Mouse (Mus musculus) urinary bladder, postnatal 14 days (tissue): Measurements from ENCODE around the gene Dpf3.

Source experiments
- DNase-seq: peaks from one replicate; pipeline ENCODE4 v3.0.0; 2021; ENCODE audit warnings: low spot score

Dpf3 gene

DNA sequence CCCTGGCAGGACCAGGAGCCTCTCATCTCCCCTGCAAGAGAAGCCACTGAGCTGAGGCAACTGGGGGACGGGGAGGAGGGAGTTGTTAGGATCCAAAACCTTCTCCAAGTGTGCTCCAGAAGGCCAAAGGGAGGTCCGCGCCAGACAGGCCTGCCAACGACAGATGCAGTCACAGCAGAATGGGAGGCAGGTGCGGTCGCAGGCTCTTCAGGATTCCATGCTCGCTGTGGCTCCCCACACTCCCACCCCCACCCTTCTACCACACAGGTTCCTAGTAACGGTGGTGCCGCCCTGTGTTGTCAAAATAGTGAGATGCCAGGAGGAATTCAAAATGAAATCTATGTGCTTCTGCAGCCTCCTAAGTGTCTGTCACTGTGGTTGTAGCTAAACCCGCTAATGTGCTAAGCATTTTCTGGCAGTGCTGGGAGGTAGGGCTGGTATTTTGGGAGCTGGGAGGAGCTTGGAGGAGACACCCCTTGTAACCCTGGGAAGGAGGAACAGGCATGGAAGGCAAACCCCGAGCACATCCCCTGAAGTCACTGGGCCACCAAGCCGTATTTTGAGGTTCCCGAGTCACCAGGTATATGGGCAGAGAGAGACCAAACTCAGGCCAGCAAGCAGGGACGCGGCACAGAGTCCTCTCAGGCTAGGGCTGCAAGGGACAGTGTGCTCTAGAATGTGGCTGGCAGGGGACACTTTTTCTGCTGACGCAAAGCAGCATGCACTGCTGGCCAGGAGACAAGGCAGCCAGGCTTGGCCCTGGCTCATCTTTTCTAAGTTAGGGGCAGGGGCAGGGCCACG, 75.6 kb downstream of the Dpf3 start:
- no peak for DNase-seq

DNA sequence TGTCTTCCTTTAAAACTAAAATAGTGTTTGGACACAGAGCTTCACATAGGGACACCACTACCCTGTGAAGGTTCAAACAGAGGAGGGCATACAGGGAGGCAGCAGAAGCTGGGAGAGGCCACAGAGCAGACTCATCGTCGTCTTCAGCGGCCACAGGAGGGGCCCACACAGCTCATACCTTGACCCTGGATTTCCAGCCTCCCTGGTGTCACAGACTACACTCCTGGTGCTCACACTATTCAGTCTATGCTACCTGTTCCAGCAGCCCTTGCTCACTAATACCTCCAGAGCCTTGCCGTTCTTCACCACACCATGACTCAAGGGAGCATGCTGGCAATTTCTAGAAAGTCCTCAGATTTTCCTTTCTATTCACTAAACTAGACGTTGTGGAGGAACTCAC, 76.5 kb downstream of the Dpf3 start:
- no peak for DNase-seq

DNA sequence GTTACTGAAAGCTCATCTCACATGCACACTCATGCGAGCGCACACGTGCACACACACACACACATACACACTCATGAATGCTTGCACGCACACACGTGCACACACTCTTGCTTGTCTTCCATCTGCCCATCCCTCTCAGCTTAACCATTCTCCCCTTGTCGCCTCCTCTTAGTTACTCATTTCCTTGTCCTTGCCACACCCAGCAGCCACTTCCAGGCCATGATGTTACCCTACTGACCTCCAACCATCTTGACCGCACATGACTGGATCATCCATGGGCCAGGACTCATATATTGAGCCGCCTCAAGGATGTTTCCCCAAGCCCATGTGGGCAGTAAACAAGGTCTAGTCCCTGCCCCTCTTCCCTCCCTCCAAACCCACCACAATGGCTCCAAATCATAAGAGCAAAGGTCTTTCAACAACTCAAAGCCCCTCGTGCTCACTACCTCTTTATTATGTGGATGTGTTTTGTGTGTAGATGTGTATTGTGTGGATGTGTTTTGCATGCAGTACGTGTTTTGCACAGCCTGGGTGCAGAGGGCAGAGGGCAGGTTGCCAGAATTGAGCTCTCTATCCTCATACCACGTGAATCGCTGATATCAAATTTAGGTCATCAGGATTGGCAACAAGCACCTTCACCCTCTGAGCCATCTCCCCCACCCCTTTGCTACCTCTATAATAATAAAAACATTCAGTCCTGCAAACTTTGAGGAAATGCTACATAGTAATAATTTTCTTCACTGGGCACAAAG, 82.0 kb downstream of the Dpf3 start:
- no peak for DNase-seq

DNA sequence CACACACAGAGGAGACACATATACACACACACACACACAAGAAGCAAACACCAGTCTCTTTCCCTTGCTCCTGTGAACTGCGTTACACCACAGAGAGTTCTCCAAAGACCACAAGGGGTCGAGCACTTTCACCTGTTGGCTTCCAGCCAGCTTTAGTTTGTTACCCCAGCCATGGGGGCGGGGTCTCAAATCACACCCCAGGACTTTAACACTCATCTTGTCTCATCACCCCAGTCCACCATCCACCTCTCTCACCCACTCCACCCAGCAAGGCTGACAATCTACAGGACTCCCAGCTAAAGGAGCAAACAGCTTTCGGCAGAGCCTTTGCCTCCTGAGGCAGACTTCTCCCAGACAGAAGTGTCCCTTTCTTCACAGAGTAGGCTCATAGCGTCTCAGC, 85.2 kb downstream of the Dpf3 start:
- no peak for DNase-seq

DNA sequence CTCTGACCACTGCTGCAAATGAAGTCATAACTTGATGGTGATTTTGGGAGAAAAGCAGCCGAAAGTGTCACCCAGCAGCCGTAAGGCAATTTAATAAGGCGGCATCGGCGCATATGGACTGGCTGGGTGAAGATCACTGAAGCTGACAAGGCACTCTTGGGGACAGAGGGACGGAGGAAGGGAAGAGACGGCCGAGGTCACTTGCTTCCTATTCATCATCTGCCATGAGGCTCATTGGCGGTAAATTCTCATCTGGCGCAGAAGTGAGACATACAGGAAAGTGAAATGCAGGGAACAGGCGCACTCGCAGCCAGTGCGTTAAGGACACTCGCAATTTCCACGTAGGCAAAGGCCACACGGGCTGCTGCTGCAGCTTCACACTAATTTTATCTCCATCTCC, 95.5 kb downstream of the Dpf3 start:
- no peak for DNase-seq

DNA sequence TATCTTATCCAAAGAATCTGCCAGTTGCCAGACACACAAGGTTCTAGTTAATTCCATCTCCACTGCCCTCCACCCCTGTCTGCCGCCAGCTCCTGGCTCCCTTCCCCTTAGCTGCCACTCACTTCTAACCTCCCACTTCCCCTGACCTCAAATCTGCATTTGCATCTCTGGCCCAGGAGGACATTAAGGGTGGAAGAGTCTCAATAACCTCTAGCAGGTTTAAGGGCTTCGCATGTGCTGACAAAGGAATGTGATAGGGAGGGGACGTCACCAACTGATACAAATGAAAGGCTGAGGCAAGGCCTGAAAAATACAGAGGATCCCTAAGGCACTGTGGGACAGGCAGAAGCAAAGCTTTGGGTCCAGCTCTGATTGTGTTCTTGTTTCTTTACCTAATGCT, 100.0 kb downstream of the Dpf3 start:
- no peak for DNase-seq

DNA sequence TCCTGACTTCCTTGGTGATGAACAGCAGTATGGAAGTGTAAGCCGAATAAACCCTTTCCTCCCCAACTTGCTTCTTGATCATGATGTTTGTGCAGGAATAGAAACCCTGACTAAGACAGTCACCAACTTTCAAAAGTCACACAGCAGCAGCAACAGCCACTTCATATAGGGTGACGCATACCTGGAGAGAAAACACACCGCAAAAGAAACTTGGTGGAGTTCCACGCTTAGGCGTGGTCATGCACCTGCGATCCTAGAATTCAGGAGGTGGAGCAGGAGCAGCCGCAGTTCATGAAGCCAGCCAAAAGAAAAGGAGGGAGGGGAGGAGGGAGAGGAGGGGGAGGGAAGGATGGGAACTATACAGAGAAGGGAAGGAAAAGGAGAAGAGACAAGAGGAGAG, 106.4 kb downstream of the Dpf3 start:
- DNase-seq: no peak

DNA sequence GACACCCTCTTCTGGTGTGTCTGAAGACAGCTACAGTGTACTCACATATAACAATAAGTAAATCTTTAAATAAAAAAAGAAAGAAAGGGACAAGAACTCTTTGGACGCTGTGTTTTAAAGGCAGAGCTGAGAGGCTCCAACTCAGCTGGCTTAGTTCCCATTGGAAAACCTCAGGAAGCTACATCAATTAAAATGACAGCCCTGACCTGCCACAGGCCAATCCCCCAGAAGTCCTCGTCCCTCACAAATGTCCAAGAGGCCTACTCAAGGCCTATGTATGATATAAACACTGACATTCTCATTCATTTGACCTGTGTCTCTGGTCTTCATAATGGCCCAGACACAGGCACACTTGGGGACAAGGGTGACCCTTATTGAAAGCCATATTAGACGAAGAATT, 107.5 kb downstream of the Dpf3 start:
- DNase-seq: no peak

DNA sequence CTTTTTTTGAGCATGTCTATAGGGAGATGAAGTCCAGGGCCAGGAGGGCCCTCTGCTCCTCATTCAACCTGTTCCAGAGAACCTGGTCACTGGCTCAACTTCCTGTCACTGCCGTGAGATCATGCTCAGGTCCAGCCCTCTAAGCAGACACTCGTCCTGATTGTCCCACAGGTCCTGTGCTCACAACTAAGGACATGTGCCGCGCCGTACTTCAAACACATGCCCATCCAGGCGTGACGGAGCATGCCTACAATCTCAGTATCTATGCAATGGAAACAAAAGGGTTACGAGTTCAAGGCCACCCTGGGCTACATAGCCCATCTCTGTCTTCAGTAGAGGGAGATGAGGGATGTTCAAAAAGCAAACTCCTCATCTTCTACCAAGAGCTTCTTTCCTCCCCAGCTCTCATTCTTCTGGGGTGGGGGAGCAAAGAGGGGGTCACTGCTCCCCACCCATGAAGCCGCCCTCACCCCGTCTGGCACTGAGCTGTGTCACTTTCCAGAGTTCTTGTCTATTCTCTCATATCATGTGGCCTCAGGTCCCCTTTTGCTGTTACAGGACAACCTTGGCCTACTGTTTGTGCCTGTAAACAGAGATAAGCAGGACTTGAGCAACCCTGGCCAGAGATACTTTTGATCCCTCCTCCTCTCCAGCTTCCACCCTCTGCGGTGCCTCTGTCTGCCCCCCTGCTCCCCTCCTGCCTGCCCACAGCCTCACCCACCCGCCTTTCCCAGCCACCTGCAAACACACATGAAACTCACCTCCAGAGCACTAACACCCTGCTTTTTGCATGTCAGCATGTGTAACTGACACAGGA, 112.3 kb downstream of the Dpf3 start:
- DNase-seq: no peak

DNA sequence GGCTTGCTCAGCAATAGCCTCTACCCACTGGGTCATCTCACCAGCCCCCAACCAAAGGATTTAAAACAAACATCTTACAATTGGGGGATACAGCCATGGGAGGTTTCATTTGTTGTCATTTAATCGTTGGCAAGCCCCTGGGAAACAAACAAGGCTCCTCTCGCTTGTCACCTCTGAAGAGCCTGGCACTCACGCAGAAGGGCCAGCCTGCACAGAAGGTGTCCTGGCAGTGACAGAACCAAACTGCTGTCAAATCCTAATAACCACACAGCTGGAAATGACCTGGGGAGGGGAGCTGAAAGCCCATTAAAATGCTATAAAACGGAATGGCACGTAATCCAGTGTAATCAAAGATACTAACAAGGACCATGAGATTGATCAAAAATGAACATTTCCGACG, 114.4 kb downstream of the Dpf3 start:
- DNase-seq: no peak

DNA sequence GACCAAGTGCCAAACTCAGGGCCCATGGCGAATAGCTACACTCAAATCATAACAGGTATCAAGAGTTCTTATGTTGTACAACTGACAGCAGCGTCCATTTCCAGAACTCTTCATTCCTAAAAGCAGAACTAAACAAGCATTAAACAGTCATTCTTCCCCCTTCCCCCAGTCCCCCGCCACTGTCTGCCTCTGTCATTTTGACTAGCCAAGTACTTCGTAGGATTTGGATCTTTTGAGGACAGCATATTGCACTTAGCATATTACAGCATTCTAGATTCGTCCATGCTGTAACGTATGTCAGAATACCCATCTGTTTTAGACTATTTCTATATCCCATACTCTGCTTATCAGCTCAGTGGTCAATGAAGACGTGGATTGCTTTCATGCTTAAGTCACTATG, 115.2 kb downstream of the Dpf3 start:
- DNase-seq: no peak

DNA sequence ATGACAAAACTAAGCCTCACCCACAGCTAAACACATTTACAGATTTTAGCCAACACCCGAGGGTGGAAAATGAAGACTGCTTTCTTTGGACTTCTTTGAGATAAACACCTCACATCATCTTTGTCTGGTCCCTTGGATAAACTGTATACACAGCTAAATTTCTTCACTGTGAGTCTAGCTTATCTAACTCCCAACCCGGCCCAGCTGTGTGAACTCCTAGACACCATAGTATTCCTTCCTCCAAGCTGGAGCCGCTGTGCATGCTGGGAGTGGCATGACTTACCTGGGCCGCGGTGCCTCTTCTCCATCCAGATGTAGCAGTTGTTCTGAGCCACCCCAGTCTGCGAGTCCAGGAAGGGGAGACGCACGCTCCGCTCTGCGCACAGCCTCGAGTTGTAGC, 117.3 kb downstream of the Dpf3 start:
- no peak for DNase-seq

DNA sequence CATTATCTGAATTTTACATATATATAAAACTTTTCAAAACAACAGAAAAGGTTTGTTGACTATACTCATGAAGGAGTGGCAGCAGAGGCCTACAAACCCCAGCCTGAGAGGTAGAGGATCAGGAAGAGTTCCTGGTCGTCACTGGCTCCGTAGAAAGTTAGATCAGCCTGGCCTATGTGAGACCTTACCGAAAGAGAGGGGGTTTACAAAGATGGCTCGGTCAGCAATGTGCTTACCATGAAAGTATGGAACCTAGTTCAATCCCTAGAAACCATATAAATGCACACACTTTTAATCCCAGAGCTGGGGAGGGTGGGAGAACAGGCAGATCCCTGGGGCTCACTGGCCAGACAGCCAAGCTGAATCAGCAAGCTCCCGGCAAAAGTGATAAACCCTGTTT, 118.1 kb downstream of the Dpf3 start:
- no peak for DNase-seq

DNA sequence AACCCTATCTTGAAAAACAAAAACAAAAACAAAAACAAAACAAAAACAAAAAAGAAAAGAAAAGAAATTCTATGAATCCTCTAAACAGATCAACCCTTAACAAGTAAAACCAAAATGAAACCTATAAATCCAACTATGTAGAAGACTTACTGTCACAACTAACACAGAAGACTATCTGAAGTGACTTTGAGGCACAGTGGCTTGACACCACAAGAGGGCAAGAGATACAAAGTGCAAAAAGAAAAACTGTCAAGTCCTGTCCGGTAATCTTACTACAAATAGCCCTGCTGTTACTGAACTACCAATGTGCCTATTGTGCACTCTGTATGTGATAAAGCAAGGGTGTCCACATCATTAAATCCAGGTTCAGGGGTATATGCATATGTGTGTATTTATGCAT, 120.0 kb downstream of the Dpf3 start:
- no peak for DNase-seq

DNA sequence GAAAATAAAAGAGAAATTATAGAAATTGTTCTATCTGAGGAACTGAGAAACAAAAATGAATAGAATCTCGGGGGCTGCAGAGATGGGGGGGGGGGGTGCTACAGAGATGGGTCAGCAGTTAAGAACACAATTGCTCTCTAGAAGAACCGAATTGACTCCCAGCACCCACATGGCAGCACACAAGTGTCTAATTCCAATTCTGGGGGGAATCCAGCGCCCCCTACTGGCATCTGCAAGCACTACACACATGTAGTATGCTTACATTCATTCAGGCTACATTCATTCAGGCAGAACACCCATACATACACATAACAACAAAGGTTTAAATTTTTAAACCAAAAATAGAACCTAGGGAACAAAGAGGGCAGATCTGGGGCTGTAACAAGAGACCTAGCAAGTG, 122.7 kb downstream of the Dpf3 start:
- no peak for DNase-seq

DNA sequence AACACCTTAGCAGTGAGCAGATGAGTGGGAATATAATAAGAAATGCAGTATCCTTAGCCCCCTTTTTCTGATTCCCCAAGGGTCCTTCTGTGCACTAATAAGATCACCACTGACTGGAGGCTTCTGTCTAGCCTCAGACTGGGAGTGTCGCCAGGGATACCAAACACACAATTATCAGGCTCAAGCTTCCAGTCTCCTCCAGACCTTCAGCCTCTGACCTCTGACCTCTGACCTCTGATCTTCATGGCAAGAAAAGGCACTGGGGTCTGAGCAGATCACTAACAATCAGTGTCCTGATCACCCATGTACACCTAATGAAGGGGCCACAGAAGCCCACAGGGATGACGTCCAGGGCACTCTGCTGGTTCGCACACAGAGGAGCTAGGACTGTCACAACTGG, 125.7 kb downstream of the Dpf3 start:
- no peak for DNase-seq

DNA sequence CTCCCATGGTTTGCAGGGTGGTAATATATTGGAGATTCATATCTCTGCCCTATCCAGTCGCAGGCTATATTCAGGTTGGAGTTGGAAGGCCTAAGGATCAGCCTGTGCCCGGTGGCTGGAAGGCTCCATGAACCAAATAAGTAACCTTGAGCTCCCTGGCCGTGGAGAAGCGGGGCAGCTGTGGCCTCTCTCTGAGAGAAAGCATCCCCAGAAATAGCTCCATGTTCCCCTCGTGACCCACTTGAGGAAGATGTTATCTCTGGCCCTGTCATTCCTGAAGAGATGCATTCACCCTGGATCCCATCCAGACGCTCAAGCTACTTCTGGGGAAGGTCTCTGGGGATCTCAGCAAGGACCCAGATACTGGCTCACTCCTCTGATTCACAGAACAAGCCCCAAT, 134.9 kb downstream of the Dpf3 start:
- DNase-seq: no peak

DNA sequence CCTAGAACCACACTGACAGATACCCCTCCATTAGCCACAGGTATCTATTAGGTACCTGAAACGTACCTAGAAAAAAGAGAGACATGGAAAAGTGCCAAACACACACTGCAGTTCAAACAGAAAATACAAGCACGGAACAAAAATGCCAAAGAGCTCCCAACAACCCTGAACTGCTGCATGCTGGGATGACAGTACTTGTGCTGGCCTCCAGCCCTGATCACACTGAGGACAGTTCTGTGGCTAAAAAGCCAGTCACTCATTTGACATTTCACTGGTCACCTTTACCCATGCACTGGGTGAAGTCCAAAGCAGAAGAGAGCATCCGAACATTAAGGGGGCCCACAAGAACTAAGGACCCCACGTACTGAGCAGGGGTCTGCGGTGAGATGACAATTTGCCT, 137.8 kb downstream of the Dpf3 start:
- no peak for DNase-seq

DNA sequence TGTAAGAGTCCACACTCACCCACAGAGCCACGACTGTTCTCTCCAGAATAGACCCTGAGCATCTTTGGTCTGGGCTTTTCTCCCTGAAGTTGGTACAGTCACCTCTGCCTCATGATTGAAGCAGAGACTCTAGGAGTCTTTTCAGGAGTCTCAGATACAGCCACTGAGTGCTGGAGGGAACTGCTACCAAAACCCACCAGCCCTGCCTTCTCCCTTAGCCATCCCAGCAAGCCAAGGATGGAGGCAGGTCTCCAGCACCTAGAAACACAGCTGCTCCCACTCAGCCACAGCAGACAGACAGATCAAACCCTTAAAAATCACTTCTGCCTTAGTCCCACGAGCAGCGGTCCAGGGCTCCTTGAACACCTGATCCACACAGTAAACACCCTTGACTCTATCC, 139.3 kb downstream of the Dpf3 start:
- no peak for DNase-seq

DNA sequence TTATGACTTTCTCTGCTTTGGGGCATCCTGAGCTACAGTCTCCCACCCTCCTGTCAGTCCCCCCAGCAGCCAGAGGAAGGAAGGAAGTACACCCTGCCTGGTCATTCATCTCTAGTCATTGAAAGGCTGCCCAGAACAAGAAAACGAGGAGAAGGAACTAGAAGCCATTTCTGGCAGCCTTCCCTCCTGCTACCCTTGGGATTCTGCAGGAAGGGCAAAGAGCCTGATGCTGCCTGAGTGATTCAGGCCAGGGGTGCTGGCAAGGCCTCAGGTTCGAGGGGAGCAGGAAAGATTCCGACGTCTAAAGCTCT, 144.7 kb downstream of the Dpf3 start:
- DNase-seq: no peak

DNA sequence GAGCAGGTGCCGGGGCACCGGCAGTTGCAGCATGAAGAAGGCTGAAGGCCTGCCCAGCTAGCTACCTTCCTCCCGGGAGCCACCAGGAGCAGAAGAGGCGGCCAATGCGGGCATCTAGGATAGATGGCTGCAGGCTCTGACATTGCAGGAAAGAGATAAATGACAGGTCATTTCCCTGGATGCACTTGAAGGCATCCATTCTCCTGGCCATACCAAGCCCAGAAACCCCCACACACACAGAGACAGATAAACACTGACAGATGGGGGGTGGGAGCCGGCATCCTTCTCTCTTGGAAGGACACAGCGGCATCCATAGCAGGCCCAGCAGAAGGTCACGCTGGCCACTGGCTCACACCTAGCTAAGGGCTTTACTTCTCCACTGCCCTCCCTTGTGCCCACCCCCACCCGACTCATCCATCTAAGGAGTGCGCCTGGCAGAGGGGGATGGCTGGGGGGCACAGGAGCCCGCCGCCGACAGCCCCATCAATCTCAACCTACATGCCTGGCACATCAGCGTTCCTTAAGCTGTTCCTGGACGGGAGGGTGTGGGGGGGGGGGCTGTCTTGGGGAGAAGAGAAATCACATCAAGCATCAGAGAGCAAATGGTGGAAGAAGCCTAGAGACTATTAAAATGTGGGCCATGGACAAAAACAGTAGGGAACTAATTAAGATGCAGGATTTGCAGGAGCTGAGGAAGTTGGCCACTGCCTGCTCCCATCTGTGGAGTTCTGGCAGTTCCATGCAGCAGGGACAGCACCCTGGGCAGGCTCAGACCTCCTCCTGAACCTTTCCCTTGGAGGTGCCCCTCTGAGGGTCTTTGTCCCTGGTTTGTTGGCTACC, 145.3 kb downstream of the Dpf3 start:
- DNase-seq: no peak

DNA sequence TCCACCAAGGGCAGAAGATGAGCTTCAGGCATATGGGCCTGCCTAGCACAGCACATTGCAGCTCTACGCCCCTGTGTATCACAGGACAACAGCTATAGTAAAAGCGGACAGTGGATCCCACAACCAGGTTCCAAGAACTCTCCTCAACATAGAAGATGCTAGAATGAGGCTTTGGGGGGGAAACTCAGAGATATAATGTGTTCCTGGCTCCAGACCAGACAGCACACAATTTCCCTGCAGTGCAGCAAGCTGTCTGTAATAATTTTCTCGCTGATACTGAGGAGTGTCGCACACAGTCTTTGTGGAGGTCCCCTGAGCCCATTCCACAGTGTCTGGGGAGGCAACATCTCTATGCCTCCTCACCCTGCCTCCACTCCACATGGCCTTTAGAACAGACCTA, 146.6 kb downstream of the Dpf3 start:
- no peak for DNase-seq
